Mouse (Mus musculus): Measurements from ENCODE around the gene Etfrf1. TPM values are rescaled to one million over a fixed set of nuclear protein-coding genes. Genes with fewer than 3 reads are reported as not detected.
A peak's percentile ranks its signal among the peaks of the same experiment; 100 is the strongest.

Gene Etfrf1
- 40.1 and 40.6 TPM in 2 replicates for polyA plus RNA-seq (2014; fragmentation: Nextera tagmentation; extraction: Ambion mirVana)

DNA sequence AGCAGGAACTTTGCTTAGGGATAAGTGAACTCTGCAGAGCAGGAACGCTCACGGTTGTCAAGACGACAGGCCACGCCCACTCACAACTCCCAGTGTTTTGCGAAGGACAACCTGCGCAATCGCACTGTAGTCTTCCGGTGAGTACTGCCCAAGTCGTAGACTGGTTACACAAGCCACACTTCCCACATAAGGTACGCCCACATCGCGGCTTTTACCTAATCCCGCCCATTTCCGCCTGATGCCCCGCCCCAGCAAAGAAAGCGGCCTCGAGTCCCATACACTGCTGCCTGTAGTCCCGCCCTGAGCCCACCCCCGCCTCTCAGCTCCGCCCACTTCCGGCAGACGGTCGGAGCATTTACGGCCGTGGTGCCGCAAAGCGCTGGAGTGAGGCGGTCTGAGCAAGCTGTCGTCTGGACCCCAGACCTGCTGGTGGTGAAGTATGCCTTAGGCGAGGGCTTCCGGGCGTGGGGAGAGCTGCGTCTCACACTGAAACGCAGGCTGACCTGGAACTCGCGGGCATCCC lies at the start of gene Etfrf1, which contains the start of gene Casc1:
Etfrf1 (plus strand) TSS at position 319 of the 523 bp plus-strand sequence.
Casc1 (minus strand) TSS at position 190 of the 523 bp plus-strand sequence.
- Histone ChIP-seq H3K36me3 (ENCODE audit: control insufficient read depth, insufficient read depth, low read length) (no peaks in the 10 kb centered on the region), H3K9me3 (ENCODE audit: control insufficient read depth, low read length) (no peaks in the 10 kb centered on the region), H3K9ac (ENCODE audit: low read depth, low read length) (peak within 1 kb of the TSS; percentile 83), H3K27me3 (ENCODE audit: control insufficient read depth, insufficient read depth, low read length) (no peaks in the 10 kb centered on the region), H3K27ac (ENCODE audit: low read depth, low read length) (peak within 1 kb of the TSS; percentile 95), H3K4me1 (replicated peaks; ENCODE audit: control insufficient read depth, insufficient read depth, low read length) (no peaks in the 10 kb centered on the region), H3K4me3 (ENCODE audit: low read depth, low read length) (peak within 1 kb of the TSS; percentile 77), H3K4me2 (replicated peaks; ENCODE audit: low read depth, low read length) (peak within 1 kb of the TSS; percentile 68)
- DNase-seq (ENCODE audit: low spot score), result peak; percentile 99
- WGBS, result 0% methylated on average over 34 of the region's 36 CpGs
- ATAC-seq (ENCODE audit: low FRiP score), result peak; percentile 100

DNA sequence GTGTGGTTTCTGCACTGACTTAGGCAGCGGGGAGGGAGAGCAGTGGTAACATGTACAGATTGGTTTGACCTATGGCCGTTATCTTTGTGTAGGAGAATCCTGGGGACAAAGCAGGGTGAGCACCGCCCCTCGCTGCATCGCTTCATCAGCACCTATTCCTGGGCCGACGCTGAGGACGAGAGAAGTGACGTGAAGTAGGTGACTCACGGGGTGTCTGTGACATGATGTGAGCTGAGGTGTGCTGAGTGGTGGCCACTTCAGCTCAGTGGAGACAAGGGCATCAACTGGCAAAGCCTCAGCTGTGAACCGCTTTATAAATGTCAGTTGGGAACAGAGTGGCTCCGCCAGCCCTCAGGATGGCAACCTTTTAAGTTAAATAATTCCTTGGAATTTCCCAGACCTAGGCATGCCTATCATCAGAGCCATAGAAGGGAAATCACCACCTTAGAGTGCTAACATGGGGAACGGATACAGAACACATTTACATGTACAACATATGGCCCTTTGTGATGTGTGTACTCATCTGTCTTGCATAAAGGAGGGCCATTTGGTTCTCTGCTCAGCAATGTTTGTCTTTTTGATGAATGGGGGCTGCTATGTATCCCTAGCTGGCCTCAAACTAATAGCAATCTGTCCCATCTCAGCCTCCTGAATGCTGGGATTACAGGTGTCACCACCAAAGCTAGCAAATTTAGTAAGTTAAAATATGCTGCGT lies 38.9 kb upstream of the Etfrf1 start:
- Histone ChIP-seq H3K27me3 (ENCODE audit: control insufficient read depth, insufficient read depth, low read length) (no peaks in the 10 kb centered on the region; the same call in 1 of the 2 replicates), H3K9ac (ENCODE audit: low read depth, low read length) (no peak overlapping the region), H3K4me2 (replicated peaks; ENCODE audit: low read depth, low read length) (no peak overlapping the region), H3K27ac (ENCODE audit: low read depth, low read length) (no peak overlapping the region), H3K36me3 (ENCODE audit: control insufficient read depth, insufficient read depth, low read length) (no peaks in the 10 kb centered on the region), H3K4me3 (ENCODE audit: low read depth, low read length) (no peak overlapping the region), H3K4me1 (replicated peaks; ENCODE audit: control insufficient read depth, insufficient read depth, low read length) (0 out of 2 replicates have a peak, but pooled peaks cover 5% of the 10 kb centered on the region), H3K9me3 (ENCODE audit: control insufficient read depth, low read length) (no peaks in the 10 kb centered on the region)
- DNase-seq (ENCODE audit: low spot score) (no peak), ATAC-seq (ENCODE audit: low FRiP score) (no peak)
- 72% methylated on average over 14 of the region's 14 CpGs for WGBS

DNA sequence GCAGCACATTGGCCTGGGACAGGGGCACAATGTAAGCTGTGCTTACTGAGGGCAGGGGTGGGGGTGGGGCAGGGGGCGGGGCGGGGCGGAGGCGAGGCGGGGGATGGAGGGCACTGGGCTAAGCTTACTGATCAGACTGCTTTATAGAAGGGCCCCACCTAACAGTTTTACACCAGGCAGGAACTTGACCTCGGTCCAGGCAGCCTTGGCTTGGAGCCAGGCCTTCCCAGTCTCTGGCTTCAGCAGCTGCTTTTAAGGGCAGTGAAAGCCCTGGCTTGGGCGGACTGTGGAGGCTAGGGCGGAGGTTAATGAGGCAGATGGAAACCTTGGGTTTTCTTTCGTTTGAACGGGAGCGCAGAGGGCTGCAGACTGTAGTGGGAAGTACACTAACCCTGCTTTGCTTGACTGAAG lies 37.1 kb upstream of the Etfrf1 start:
- H3K9ac ChIP-seq (ENCODE audit: low read depth, low read length), result no peak overlapping the region
- H3K9me3 ChIP-seq (ENCODE audit: control insufficient read depth, low read length), result no peaks in the 10 kb centered on the region
- H3K27ac ChIP-seq (ENCODE audit: low read depth, low read length), result no peak overlapping the region
- peak; percentile 60 for DNase-seq (ENCODE audit: low spot score)
- no peaks in the 10 kb centered on the region for H3K36me3 ChIP-seq (ENCODE audit: control insufficient read depth, insufficient read depth, low read length)
- no peak overlapping the region for H3K4me3 ChIP-seq (ENCODE audit: low read depth, low read length)
- H3K27me3 ChIP-seq (ENCODE audit: control insufficient read depth, insufficient read depth, low read length), result no peaks in the 10 kb centered on the region; the same call in 1 of the 2 replicates
- 3% methylated on average over 9 of the region's 11 CpGs for WGBS
- 0 out of 2 replicates have a peak overlapping the region, but pooled peaks have one; percentile 6 for H3K4me2 ChIP-seq (replicated peaks; ENCODE audit: low read depth, low read length)
- 0 out of 2 replicates have a peak, but pooled peaks cover 5% of the 10 kb centered on the region for H3K4me1 ChIP-seq (replicated peaks; ENCODE audit: control insufficient read depth, insufficient read depth, low read length)
- ATAC-seq (ENCODE audit: low FRiP score), result peak; percentile 69; the same call in 1 of the 2 replicates

DNA sequence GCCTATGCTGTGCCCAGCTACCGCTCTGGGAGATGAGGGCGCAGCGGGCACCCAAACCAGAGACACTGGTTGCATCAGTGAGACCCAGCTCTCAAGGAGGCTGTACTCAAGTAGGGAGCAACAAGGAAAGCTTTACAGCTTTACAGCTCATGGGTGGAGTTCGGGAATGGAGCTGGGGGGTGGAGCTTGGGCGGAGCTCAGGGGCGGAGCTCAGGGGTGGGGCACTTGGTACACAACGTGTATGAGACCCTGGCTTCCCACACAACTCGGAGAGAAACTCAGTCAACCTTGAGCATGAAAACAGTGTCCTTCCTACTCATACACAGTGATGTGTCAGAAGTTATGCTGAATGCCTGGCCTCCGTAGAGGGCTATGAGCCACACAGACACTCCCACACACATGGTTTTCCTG lies 35.4 kb upstream of the Etfrf1 start:
- Histone ChIP-seq H3K9me3 (ENCODE audit: control insufficient read depth, low read length) (no peaks in the 10 kb centered on the region), H3K27me3 (ENCODE audit: control insufficient read depth, insufficient read depth, low read length) (no peaks in the 10 kb centered on the region; the same call in 1 of the 2 replicates), H3K4me3 (ENCODE audit: low read depth, low read length) (no peak overlapping the region), H3K27ac (ENCODE audit: low read depth, low read length) (no peak overlapping the region), H3K36me3 (ENCODE audit: control insufficient read depth, insufficient read depth, low read length) (no peaks in the 10 kb centered on the region), H3K4me2 (replicated peaks; ENCODE audit: low read depth, low read length) (no peak overlapping the region), H3K9ac (ENCODE audit: low read depth, low read length) (no peak overlapping the region), H3K4me1 (replicated peaks; ENCODE audit: control insufficient read depth, insufficient read depth, low read length) (0 out of 2 replicates have a peak, but pooled peaks cover 5% of the 10 kb centered on the region)
- DNase-seq (ENCODE audit: low spot score), result no peak
- ATAC-seq (ENCODE audit: low FRiP score), result no peak
- 38% methylated on average over 9 of the region's 9 CpGs for WGBS

GRCm38 (mm10) chr6:145176474-145176873 lies 34.5 kb upstream of the Etfrf1 start:
- Histone ChIP-seq H3K9ac (ENCODE audit: low read depth, low read length) (no peak overlapping the region), H3K27ac (ENCODE audit: low read depth, low read length) (no peak overlapping the region), H3K4me1 (replicated peaks; ENCODE audit: control insufficient read depth, insufficient read depth, low read length) (0 out of 2 replicates have a peak, but pooled peaks cover 5% of the 10 kb centered on the region), H3K36me3 (ENCODE audit: control insufficient read depth, insufficient read depth, low read length) (no peaks in the 10 kb centered on the region), H3K4me3 (ENCODE audit: low read depth, low read length) (no peak overlapping the region), H3K27me3 (ENCODE audit: control insufficient read depth, insufficient read depth, low read length) (no peaks in the 10 kb centered on the region; the same call in 1 of the 2 replicates), H3K4me2 (replicated peaks; ENCODE audit: low read depth, low read length) (no peak overlapping the region), H3K9me3 (ENCODE audit: control insufficient read depth, low read length) (no peaks in the 10 kb centered on the region)
- DNase-seq (ENCODE audit: low spot score) (no peak), ATAC-seq (ENCODE audit: low FRiP score) (no peak)
- WGBS, result 47% methylated on average over 10 of the region's 10 CpGs

DNA sequence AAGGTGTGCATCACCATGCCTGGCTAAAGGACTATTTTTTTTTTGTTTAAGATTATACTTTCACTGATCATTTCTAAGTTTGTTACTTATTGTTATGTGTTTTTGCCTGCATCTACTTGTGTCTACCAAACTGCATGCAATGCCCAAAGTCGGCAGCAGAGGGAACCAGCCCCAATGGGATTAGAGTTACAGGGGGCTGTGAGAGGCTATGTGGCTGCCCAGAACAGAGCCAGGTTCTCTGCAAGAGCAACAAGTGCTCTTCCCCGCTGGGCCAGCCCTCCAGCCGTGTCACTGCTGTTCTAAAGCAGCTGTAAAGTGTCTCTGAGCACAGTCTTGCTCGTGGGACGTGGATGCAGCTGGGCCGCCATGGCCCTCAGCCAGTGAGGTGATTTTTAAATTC lies 31.3 kb upstream of the Etfrf1 start:
- no peaks in the 10 kb centered on the region; the same call in 1 of the 2 replicates for H3K27me3 ChIP-seq (ENCODE audit: control insufficient read depth, insufficient read depth, low read length)
- H3K27ac ChIP-seq (ENCODE audit: low read depth, low read length), result no peak overlapping the region

GRCm38 (mm10) chr6:145182044-145182443 lies 28.9 kb upstream of the Etfrf1 start:
- Histone ChIP-seq H3K27ac (ENCODE audit: low read depth, low read length) (no peak overlapping the region), H3K27me3 (ENCODE audit: control insufficient read depth, insufficient read depth, low read length) (no peaks in the 10 kb centered on the region), H3K4me3 (ENCODE audit: low read depth, low read length) (no peak overlapping the region), H3K4me2 (replicated peaks; ENCODE audit: low read depth, low read length) (no peak overlapping the region), H3K9ac (ENCODE audit: low read depth, low read length) (no peak overlapping the region), H3K36me3 (ENCODE audit: control insufficient read depth, insufficient read depth, low read length) (no peaks in the 10 kb centered on the region), H3K9me3 (ENCODE audit: control insufficient read depth, low read length) (no peaks in the 10 kb centered on the region), H3K4me1 (replicated peaks; ENCODE audit: control insufficient read depth, insufficient read depth, low read length) (no peaks in the 10 kb centered on the region)
- no peak for ATAC-seq (ENCODE audit: low FRiP score)
- WGBS, result 75% methylated on average over 8 of the region's 8 CpGs
- DNase-seq (ENCODE audit: low spot score), result no peak

More for the DNA sequence above, 31.3 kb upstream of the Etfrf1 start:
- DNase-seq (ENCODE audit: low spot score) (peak; percentile 78), ATAC-seq (ENCODE audit: low FRiP score) (no peak)
- no peak overlapping the region for H3K4me2 ChIP-seq (replicated peaks; ENCODE audit: low read depth, low read length)
- H3K9me3 ChIP-seq (ENCODE audit: control insufficient read depth, low read length), result no peaks in the 10 kb centered on the region
- 0 out of 2 replicates have a peak, but pooled peaks cover 2% of the 10 kb centered on the region for H3K4me1 ChIP-seq (replicated peaks; ENCODE audit: control insufficient read depth, insufficient read depth, low read length)
- no peak overlapping the region for H3K9ac ChIP-seq (ENCODE audit: low read depth, low read length)
- H3K4me3 ChIP-seq (ENCODE audit: low read depth, low read length), result no peak overlapping the region
- no peaks in the 10 kb centered on the region for H3K36me3 ChIP-seq (ENCODE audit: control insufficient read depth, insufficient read depth, low read length)
- WGBS, result 23% methylated on average over 6 of the region's 6 CpGs

DNA sequence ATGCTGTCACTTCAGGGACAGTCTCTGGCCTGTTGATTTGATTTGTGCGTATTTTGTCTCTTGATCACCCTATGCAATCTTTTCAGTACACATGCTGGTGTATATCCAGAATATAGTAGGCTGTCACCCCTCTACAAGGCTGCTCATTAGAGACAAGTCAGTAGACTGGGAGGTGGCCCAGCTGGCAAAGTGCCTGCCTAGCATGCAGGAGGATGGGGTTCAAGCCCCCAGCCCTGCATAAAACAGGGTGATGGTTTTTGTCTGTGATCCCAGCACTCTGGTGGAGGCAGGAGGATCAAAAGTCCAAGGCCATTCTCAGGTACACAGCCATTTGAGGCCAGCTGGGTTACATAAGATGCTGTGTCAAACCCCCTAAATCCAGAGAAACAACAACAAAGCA lies 24.8 kb upstream of the Etfrf1 start:
- Histone ChIP-seq H3K4me1 (replicated peaks; ENCODE audit: control insufficient read depth, insufficient read depth, low read length) (no peaks in the 10 kb centered on the region), H3K9me3 (ENCODE audit: control insufficient read depth, low read length) (no peaks in the 10 kb centered on the region), H3K27me3 (ENCODE audit: control insufficient read depth, insufficient read depth, low read length) (no peaks in the 10 kb centered on the region), H3K27ac (ENCODE audit: low read depth, low read length) (no peak overlapping the region), H3K9ac (ENCODE audit: low read depth, low read length) (no peak overlapping the region), H3K4me3 (ENCODE audit: low read depth, low read length) (no peak overlapping the region), H3K4me2 (replicated peaks; ENCODE audit: low read depth, low read length) (no peak overlapping the region), H3K36me3 (ENCODE audit: control insufficient read depth, insufficient read depth, low read length) (no peaks in the 10 kb centered on the region)
- 92% methylated on average over 1 of the region's 1 CpGs for WGBS
- DNase-seq (ENCODE audit: low spot score), result no peak
- no peak for ATAC-seq (ENCODE audit: low FRiP score)
